Mouse (Mus musculus): Measurements from ENCODE around the gene Hoxa13.

Gene Hoxa13

DNA sequence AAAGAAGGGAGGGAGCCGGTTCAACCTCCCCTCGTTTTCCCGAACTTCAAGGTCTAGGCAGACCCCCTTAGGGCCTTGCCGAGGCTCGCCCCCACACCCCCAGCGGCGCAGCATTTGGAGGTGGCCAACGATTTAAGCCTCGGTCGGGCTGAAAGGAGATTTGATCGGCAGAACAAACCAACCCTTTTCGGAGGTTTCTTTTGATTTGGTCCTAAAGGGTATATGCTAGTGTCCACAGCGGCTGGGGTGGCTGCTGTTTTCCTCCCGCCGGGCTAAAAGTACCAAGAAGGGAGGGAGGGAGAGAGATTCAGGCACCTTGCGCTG is 11.3 kb downstream of the Hoxa13 start:
- no peak for DNase-seq (ENCODE audit: low read depth)

DNA sequence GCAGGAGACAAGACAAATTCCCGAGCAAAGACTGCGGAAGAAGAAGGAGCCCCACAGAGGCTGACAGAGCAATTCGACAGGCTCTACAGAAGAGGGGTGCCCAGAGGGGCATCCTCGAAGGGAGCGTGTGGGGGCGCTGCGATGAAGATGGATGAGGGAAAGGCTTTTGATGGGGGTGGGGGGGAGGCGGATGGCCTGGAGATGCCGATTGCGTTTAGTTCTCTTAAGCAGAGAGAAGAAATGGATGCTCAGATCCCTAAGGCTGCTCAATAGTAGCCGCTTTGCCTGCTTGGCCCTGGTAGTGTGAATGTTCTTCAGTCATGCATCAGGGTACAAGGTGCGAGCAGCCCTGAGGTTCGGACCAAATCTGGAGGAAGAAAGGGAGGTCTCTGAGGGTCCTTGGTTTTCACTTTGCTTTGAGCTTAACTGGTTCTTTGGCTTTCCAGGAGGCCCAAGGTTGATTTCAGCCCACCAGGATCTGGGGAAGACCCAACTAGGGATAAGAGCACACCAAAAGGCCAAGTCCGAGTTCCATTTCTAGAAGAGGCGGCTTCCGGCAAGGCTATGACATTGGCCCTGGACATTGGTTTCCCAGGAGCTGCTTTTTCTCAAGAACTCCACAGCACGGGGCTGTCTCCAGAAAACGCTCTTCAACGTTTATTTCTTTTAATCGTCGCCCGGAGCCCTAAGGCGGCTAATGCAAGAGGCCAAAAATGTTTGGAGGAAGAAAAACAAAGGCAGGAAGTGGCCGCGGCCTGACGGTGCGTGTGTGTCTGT is 11.9 kb downstream of the Hoxa13 start:
- DNase-seq (ENCODE audit: low read depth) = no peak

GRCm38 (mm10) chr6:52247766-52248637 is 12.7 kb downstream of the Hoxa13 start:
- DNase-seq (ENCODE audit: low read depth) = no peak

DNA sequence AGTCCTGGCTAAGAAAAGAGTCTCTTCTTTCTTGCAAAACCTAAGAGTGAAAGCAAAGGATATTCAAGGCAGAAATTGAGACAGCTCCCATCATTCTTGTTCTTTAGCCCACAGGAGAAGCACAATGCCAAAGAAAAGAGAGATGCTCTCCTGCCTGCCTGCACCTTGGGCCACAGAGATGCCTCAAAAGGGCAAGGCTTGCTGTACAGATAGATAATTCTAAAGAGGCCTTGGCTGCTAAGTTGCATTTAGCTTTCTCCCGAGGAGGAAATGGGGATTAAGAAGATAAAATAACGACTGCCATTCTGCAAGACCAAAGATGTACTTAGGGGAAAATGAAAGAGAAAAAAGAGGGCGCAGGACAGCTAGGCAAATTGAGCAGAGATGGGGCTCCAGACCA is 13.8 kb downstream of the Hoxa13 start:
- DNase-seq (ENCODE audit: low read depth) = no peak

DNA sequence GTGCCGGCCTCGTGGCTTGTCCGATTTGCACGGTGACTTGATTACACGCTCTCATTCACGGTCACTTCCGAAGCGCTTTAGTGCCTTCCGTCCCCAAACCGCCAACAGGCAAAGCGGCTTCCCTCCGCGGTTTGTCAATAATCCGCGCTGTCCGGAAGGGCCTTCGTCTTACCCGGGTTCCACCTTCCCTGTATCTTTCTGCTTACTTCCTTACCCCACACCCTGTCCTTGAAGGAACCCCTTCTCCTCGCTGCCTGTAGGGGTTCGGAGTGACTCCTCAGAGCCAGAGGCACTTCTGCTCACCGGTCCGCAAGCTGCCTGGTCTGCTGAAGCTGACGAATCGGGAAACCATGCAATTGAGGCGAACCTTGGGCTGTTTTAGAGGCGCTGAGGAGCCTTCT is 14.3 kb downstream of the Hoxa13 start:
- DNase-seq (ENCODE audit: low read depth) = no peak

DNA sequence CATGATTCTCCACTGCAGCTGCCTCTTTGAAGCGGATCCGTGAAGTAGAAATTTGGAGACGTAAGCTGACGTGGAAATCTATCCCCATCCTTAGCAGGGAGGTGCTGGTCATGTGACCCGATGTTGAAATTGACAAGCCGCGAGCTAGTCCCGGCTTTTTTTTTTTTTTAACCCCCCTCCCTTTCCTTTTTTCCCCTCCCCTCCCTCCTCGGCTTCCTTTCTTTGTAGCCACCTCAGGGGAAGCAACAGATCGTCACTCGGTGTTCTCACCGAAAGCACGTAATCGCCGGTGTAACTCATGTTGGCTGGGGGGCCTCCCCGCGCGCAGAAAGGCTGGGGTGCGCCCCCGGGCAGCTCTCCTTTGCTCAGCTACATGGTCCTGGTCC is 14.9 kb downstream of the Hoxa13 start, which contains the start of gene Hoxa11:
TSS of gene Hoxa11 (minus strand) at position 54 of the 386 bp plus-strand sequence.
- no peak for DNase-seq (ENCODE audit: low read depth)

- DNase-seq (ENCODE audit: low read depth) = no peak
Measured at GRCm38 (mm10) chr6:52245040-52245756, 15.5 kb downstream of the Hoxa13 start.

DNA sequence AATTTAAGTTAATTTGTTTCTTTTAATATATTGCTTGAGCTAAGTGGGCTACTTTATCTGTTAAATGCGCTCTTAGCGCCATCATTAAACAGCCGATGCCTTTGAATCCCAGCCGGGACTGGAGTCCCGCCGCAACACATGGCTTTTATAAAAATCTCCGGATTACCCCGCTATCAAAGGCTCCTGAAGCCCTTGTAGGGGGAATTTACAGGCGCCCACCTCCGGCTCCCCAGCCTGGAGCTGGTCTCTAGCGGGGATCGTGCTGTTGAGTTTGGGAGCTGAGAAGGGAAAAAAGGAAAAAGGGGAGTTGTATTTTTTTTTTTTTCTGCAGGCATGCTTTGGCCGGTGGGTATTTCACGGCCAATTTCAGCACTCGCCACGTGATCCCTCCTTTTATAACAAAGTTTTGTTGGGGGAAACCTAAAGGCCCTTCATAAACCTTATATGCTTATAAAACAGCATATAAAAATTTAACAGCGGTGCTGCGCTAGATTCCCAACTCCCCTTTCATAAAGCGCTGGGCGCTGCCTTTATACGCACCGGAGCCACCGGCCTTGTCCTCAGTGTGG is 16.1 kb downstream of the Hoxa13 start:
- no peak for DNase-seq (ENCODE audit: low read depth)

- no peak for DNase-seq (ENCODE audit: low read depth)
Measured at GRCm38 (mm10) chr6:52243681-52244121, 17.0 kb downstream of the Hoxa13 start.

DNA sequence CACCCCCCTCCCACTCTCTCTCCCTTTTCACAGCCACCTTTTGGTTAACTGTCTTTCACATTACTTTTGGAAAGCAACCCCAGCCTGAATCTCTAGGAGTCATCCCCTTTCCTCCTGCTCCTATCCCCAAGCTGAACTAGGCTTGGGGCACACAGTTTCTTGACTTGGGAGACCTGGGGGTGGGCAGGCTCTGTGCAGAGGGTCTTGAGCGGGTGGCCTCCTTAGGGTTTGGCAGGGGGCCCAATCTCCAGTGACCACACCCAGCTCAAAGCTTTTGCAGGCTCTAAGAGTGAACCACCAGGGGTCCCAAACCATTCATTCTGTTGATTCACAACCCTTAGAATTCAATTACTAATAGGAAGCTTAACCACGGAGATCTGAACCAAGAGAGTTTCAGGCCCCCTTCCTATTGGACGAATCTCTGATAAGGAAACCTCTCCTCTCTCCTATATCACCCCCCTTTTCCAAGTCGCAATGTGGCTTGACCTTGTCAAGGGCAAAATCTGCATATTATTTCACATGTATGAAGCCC is 17.8 kb downstream of the Hoxa13 start:
- DNase-seq (ENCODE audit: low read depth) = no peak

DNA sequence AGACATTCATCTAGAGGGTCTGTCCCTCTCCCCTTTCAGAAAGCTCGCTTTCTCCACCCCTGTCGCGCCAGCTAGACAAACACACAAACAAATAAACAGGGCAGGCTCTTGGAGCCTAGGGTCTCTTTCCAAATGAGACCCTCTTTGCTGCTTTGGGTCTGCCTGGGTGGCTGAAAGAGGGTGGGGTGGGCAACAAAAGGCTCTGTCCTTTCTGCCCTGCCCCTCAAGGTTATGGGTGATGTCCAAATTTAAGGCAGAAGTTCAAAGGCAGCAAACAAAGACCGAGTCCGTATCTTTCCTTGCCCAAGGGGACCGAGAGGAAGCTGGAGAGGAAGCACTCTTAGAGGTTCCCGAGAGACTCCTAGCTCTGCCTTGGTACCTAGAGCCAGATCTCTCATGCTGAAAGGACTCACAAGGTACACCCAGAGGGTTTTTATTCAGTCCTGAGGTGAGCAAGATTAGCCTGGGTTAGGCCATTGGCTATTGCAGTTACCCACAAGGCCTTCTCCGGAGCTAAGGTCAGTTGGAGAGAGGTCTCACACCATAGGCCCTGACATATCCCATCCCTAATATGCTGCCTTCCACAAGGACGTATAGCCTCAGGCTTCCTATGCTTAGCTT is 19.6 kb downstream of the Hoxa13 start:
- DNase-seq (ENCODE audit: low read depth) = no peak

- DNase-seq (ENCODE audit: low read depth) = no peak
Measured at GRCm38 (mm10) chr6:52240389-52241000, 20.2 kb downstream of the Hoxa13 start, which contains the start of gene Hoxa10. Gene Hoxa10 (minus strand): TSS chr6:52240854.

- no peak for DNase-seq (ENCODE audit: low read depth)
Measured at GRCm38 (mm10) chr6:52239625-52240388, 20.9 kb downstream of the Hoxa13 start.

GRCm38 (mm10) chr6:52238976-52239375 is 21.7 kb downstream of the Hoxa13 start:
- DNase-seq (ENCODE audit: low read depth) = no peak

DNA sequence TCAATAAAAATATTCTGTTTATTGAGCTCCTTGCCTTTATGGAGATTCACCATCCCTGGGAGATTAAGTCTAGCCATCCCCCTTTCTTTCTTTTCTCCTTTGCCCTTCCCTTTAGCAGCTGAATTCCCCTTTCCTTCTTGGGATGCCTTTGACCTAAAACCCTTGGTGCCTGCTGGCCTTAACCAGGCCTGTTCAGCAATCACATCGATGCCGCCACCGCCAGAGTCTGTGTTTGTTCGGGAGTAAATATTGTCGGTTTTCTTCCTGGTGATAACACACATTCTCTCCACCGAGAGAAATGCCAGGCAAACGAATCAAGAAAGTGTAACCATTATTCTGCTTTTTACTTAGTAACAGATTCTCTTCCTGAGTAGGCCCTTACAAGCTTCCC is 22.5 kb downstream of the Hoxa13 start:
- DNase-seq (ENCODE audit: low read depth) = no peak

DNA sequence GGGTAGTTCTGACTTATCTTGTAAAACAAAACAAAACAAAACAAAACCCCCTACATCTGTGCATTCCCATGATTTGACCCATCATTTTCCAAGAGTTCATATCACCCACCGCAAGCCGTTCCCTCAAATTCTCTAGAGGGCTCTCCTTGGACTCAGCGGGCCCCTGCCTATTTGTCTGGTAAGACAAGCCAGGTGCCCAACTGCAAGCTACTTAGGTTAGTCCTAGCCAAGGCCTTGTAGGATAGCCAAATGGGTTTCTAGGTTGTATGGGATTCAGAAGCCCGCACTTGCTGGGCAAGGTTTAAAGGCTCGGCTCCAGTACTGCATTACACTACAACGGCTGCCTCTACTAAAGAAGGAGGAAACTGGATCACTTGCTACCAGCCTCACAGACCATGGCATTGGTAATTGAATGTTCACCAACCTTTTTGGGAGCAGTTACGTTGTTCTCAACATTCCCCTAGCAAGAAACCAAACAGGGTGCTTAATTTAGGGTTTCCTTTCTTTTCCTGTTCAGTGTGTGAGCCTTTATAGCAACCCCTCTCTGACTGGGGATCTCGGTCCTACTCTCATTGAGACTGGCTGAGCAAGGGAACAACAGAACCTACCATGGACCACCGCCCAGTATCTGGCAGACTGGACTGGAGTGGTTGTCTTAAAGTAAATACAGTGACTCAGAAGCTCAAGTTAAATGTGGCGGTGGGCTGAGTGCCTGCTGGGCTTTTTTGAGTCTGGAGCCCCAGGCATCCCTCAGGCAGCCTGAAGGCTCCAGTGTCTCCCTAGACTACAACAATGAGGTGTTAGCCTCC is 23.1 kb downstream of the Hoxa13 start:
- DNase-seq (ENCODE audit: low read depth) = no peak

DNA sequence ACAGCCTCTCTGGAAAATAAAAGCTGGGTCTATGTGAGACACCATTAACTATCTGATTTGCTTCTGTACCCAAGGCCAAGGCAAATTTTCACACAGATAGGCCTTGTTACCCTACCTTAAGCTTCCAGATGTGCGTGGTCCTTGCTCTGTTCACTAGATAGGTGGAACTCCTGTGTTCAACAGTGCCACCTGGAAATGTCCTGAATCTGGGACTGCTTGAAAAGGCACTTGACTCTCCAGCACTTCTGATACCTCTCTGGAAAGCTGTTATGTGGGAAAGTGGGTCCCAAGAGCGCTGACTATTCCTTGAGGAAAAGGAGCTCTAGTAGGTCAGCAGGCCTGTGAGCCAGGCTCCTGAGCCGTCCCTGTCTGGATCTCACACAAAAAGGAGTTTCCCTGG is 23.9 kb downstream of the Hoxa13 start:
- DNase-seq (ENCODE audit: low read depth) = no peak

DNA sequence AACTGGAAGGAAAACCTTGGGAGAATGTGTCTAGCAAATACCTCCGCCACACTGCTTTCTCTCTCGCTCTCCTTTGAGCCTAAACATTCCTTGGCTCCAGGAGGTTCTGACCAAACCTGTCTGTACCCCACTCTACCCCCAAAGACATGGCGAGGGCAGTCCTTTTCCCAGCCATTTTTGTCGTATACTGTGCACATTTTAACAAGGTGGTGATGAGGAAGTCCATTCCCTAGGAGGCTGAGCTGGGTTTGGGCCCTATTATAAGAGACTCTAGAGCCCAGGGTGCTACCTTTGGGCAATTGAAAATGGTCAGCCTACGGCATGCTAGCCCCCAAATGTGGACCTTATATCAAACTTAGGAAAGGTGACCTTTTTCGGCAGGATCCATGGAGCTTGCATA is 24.8 kb downstream of the Hoxa13 start:
- DNase-seq (ENCODE audit: low read depth) = no peak

GRCm38 (mm10) chr6:52235267-52235666 is 25.4 kb downstream of the Hoxa13 start:
- no peak for DNase-seq (ENCODE audit: low read depth)

All from fibroblast of lung, adult 2 months (primary cell).